Mouse (Mus musculus): ENCODE measurements at regions not wholly inside any gene's neighbourhood (a gene's known extent, or its start where the extent isn't known, plus 50 kb on each side); places are given as distances from the start of the nearest gene placed in this dataset.

DNA sequence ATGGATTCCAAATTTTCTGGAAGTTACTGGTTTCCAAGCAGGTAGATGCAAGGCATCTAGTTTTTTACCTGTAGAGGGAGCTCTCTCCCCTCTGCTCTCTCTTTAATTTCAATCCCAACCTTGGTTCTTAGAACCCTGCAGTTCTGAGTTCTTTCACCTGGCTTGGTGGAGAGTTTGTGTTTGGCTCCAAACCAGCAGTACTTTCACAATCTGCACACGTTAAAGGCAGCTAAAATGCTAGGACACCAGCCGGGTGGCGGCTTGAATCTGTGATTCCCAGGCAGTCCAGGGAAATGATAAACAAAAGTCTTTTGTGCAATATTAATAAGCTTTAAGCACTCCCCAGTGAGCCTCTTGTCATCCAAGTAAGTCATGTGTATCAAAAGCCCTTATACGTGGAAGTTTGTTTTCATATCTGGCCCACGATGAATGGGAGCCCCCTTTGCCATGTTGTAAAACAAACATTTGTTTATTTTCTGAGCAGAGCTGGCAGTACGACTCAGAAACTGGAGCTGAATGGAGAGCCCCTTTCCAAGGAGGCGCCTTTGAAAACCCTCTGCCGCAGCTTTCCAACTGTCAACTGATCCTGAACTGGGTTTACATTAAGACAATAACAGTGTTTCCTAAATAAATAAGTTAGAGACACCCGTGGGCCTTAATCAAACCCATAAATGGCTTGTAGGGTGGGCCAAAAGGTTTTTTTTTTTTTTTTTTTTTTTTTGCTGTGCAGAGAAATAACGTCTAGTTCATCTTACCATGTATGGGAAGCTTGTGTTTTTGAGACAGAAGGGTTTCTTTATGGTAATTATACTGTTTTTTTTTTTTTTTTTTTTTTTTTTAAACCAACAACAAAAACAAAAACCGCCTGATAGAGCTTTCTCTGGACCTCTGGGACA, 202.9 kb downstream of the C1d start:
- TF ChIP-seq CTCF (IDR thresholded peaks at IDR 0.05; ENCODE audit: low read depth, low read length) (no peak), POLR2A (IDR thresholded peaks at IDR 0.05; ENCODE audit: borderline replicate concordance, low read depth, low read length) (no peak)
- no peak overlapping the region for H3K4me3 ChIP-seq (ENCODE audit: insufficient read depth, low read length)
- H3K4me1 ChIP-seq (ENCODE audit: control insufficient read depth, insufficient read depth, low read length) = peaks cover 3% of the 10 kb centered on the region; the same call in 1 of the 2 replicates
- H3K27ac ChIP-seq (ENCODE audit: insufficient read depth, low read depth, low read length) = no peak overlapping the region

DNA sequence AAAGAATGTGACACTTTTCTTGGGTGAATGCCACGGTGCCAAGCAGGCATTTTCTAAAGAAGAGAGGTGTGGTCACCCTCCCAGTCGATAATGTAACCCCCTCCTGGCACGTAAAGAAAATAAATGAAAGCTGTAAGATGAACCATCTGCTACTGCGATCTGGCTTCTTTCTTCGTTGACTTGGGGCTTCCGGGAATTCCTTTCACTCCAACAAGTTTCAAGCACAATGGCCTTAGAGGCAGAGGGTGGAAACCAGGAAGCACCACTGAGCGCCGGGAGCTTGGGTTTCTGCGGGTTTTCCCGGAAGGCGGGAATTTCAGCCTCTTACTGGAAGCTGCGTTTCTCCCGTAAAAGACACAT, 203.5 kb downstream of the C1d start:
- H3K4me3 ChIP-seq (ENCODE audit: insufficient read depth, low read length) = no peak overlapping the region
- no peak overlapping the region for H3K27ac ChIP-seq (ENCODE audit: insufficient read depth, low read depth, low read length)
- peaks cover 3% of the 10 kb centered on the region; the same call in 1 of the 2 replicates for H3K4me1 ChIP-seq (ENCODE audit: control insufficient read depth, insufficient read depth, low read length)
- TF ChIP-seq POLR2A (IDR thresholded peaks at IDR 0.05; ENCODE audit: borderline replicate concordance, low read depth, low read length) (no peak), CTCF (IDR thresholded peaks at IDR 0.05; ENCODE audit: low read depth, low read length) (no peak)

DNA sequence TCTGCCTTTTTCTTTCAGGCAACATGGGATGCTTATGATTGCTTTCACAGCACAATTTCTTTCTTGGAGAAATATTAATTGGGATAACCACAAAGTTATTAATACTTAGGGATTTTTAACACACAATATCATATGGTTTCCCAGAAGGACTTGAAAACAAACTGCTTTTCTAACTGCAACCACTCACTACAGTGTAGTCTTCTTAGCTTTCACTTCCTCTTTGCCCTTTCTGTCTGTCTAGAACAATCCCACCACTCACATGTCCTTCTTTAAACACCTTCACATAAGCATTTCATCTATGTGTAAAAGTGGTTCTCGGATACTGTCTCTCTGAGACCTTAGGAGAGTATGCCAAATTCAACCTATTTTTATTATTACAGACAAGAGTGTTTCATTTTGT, 204.3 kb downstream of the C1d start:
- Histone ChIP-seq H3K4me3 (ENCODE audit: insufficient read depth, low read length) (no peak overlapping the region), H3K27ac (ENCODE audit: insufficient read depth, low read depth, low read length) (no peak overlapping the region), H3K4me1 (ENCODE audit: control insufficient read depth, insufficient read depth, low read length) (peaks cover 3% of the 10 kb centered on the region; the same call in 1 of the 2 replicates)
- TF ChIP-seq CTCF (IDR thresholded peaks at IDR 0.05; ENCODE audit: low read depth, low read length) (no peak), POLR2A (IDR thresholded peaks at IDR 0.05; ENCODE audit: borderline replicate concordance, low read depth, low read length) (no peak)

DNA sequence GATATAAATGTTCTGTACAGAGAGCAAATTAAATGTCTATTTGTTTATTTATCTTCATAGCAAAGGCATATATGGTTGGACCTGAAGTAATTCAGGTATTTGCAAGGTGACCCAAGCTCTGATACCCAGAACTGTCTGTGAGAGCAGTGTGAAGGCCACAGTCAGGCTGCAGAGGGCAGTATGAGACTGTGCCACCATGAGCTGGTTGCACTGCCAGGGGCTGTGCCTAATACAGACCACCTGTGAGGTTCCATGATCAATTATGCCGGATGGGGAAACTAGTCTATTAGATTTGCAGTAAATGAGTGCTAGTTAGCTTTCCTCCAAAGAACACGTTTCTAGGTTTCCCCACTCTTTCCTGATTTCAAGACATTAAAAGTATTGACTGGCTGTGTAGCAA, 207.5 kb downstream of the C1d start:
- Histone ChIP-seq H3K27ac (ENCODE audit: insufficient read depth, low read depth, low read length) (no peak overlapping the region), H3K4me1 (ENCODE audit: control insufficient read depth, insufficient read depth, low read length) (peaks cover 10% of the 10 kb centered on the region), H3K4me3 (ENCODE audit: insufficient read depth, low read length) (no peak overlapping the region)
- TF ChIP-seq CTCF (IDR thresholded peaks at IDR 0.05; ENCODE audit: low read depth, low read length) (peak; percentile 43), POLR2A (IDR thresholded peaks at IDR 0.05; ENCODE audit: borderline replicate concordance, low read depth, low read length) (no peak)

DNA sequence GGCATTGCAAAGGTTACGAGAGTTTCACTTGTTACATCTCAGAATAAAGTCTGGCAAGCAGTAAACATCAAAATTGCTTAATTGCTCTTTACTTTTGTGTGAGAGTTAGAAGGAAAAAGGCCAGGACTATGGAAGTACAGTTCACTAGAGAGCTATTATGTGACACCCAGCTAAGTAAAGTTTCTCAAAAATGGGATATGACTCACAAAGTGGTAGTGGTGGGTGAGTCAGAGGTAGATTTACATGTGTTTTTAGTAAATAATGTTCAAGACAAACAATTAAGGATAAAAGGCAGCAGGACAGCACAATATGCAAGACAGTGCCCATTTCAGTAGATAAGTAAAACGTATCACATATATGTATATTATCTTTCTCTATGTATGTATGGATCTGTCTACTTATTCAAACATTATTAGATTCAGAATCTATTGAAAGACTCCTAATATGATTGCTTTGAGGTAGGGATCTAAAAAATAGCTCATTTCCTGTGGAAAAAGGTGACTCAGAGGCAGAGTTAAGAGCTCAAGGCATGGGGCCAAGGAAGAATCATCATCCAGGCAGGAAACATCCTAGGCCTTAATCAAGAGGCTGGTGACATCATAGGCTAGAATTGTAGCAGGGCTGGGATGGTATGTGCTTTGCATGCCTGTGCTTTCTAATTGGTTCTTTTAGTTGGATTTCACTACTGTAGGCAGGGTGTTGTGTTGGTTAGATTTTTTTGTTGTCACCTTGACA, 211.2 kb downstream of the C1d start:
- Histone ChIP-seq H3K4me1 (ENCODE audit: control insufficient read depth, insufficient read depth, low read length) (peaks cover 7% of the 10 kb centered on the region), H3K4me3 (ENCODE audit: insufficient read depth, low read length) (no peak overlapping the region), H3K27ac (ENCODE audit: insufficient read depth, low read depth, low read length) (0 out of 2 replicates have a peak overlapping the region, but pooled peaks have one; percentile 6)
- TF ChIP-seq CTCF (IDR thresholded peaks at IDR 0.05; ENCODE audit: low read depth, low read length) = no peak
- TF ChIP-seq POLR2A (IDR thresholded peaks at IDR 0.05; ENCODE audit: borderline replicate concordance, low read depth, low read length) = no peak

DNA sequence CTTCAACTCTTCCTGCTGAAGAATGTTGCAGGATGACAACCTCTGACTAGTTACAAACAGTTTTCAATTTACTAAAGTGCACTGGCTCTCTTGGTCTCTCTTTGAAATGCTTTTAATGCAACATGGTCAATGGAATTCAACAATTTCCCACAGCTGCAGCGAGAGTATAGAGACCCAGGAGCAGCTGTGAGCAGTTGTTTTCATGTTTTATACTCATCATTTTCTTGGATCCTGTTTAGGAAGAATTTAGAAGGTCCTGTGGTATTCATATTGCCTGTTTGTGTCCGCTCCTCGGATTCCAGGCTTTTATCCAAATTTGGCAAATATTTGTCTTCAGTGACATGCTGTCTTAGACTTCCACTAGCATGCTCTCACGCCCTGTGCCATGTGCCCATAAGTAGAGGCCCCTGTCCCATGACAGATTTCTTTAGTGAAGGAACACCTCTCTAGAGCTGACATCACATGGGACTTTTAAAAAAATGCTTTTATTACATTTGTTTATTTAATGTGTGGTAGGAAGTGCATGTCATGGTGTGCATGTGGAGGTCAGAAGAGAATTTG, 224.1 kb downstream of the C1d start:
- H3K4me1 ChIP-seq (ENCODE audit: control insufficient read depth, insufficient read depth, low read length) = peaks cover 3% of the 10 kb centered on the region; the same call in 1 of the 2 replicates
- H3K27ac ChIP-seq (ENCODE audit: insufficient read depth, low read depth, low read length) = no peak overlapping the region
- TF ChIP-seq POLR2A (IDR thresholded peaks at IDR 0.05; ENCODE audit: borderline replicate concordance, low read depth, low read length) = no peak
- TF ChIP-seq CTCF (IDR thresholded peaks at IDR 0.05; ENCODE audit: low read depth, low read length) = no peak
- no peak overlapping the region for H3K4me3 ChIP-seq (ENCODE audit: insufficient read depth, low read length)

DNA sequence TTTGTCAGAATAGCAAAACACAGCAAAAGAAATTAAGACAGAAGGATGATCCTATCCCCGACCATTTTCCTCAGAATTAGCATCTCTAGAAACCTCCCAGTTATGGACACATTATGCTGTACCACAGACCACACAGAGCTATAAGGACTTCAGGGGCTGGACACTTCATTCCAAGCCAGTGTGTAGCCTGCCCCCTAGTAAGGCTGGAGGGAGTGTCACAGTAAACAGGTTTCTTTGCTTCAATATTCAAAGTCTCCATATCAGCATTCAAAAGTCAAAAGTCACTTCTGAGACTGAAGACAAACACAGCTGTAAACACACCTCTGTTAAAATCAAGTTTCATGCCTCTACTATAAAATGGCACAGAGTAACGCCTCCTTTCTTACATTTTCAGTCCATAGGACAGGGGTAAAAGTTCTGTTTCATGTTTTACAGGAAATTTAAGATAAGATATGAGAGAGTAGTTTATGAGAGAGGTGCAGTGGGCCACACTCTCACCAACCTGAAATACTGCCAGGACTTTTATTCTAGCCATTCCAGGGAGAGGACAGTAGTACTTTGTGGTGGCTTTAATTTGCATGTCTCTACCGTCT, 226.6 kb downstream of the C1d start:
- Histone ChIP-seq H3K4me1 (ENCODE audit: control insufficient read depth, insufficient read depth, low read length) (peaks cover 3% of the 10 kb centered on the region; the same call in 1 of the 2 replicates), H3K4me3 (ENCODE audit: insufficient read depth, low read length) (no peak overlapping the region), H3K27ac (ENCODE audit: insufficient read depth, low read depth, low read length) (no peak overlapping the region)
- TF ChIP-seq POLR2A (IDR thresholded peaks at IDR 0.05; ENCODE audit: borderline replicate concordance, low read depth, low read length) (no peak), CTCF (IDR thresholded peaks at IDR 0.05; ENCODE audit: low read depth, low read length) (no peak)

DNA sequence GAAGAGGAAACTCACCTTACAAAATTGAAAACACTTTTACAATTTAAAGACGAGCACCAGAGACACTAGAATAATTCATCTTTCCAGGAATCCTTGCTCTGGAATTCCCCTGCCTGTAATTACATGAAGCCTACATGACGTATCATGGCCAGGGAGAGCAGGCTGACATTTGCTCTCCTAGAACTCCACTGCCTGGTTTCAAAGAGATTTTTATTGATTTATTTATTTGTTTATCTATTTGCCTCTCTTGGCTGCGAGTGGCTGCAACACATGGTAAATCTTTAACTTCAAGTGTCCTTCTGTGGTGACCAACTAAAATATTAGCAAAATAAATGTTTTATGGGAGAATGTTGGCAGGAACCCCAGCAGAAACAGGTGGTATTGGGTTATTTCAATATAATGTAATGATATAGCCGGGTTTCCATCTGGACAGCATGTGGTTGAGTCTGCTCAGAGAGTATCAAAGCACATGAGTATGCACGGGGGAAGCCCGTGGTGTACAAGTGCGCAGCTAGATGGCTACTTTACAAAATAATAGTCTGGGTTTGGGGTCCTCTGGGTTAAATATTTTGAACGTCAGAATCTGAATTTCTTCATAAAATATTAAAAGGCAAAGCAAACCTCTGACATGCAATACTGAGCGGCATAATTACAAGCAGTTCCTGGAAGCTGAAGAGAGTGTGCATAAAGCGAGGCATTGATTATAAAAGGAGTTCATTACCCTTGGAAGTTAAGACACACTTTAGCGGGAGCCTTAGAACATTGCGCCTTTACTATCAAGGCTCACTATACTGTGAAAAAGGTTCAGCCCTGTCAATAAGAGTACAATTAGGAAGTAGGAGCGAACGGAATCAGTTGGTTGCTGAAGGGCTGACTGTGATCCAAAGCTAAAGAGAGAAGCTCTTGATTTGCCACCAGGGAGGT, 244.0 kb downstream of the C1d start:
- TF ChIP-seq CTCF (IDR thresholded peaks at IDR 0.05; ENCODE audit: low read depth, low read length) = no peak
- no peak for TF ChIP-seq POLR2A (IDR thresholded peaks at IDR 0.05; ENCODE audit: borderline replicate concordance, low read depth, low read length)
- Histone ChIP-seq H3K4me1 (ENCODE audit: control insufficient read depth, insufficient read depth, low read length) (no peaks in the 10 kb centered on the region), H3K27ac (ENCODE audit: insufficient read depth, low read depth, low read length) (no peak overlapping the region), H3K4me3 (ENCODE audit: insufficient read depth, low read length) (no peak overlapping the region)

DNA sequence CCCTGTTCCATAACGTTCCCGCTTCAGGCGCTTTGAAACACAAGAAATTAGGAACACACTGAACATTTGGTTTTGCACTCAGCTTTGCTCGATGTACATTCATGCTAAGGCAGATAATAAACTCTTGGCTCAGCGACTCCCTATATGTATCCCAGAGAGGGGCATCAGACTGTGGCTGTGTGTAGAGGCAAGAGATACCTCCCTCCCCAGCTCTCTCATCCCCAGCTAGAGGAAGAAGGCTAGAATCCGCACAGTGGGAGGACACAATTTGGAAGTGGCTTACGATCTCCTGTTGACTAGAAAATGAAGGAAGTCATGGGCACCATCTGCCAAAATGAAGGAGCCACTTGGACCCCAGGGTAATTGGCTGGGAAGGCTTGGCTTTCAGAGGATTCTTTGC, 244.7 kb downstream of the C1d start:
- Histone ChIP-seq H3K27ac (ENCODE audit: insufficient read depth, low read depth, low read length) (no peak overlapping the region), H3K4me1 (ENCODE audit: control insufficient read depth, insufficient read depth, low read length) (no peaks in the 10 kb centered on the region), H3K4me3 (ENCODE audit: insufficient read depth, low read length) (no peak overlapping the region)
- TF ChIP-seq CTCF (IDR thresholded peaks at IDR 0.05; ENCODE audit: low read depth, low read length) = no peak
- TF ChIP-seq POLR2A (IDR thresholded peaks at IDR 0.05; ENCODE audit: borderline replicate concordance, low read depth, low read length) = no peak

Measured in bone marrow macrophage, adult 2 months (primary cell).